Mouse (Mus musculus) lung, postnatal 4 days (tissue): ENCODE measurements around the gene Hnrnpl.
A peak's percentile ranks its signal among the peaks of the same experiment; 100 is the strongest.

ENCODE experiments used
- DNase-seq, 2 experiments: peaks; one replicate each; pipeline ENCODE4 v3.0.0; 2021

The Hnrnpl gene

GRCm38 (mm10) chr7:28790066-28790806, 18.1 kb upstream of the Hnrnpl start:
- peak in 1 of 2 experiments; percentile 42 for DNase-seq

GRCm38 (mm10) chr7:28791706-28792105, 16.6 kb upstream of the Hnrnpl start:
- no peak for DNase-seq

- no peak for DNase-seq
Observed at GRCm38 (mm10) chr7:28792391-28793185, 15.8 kb upstream of the Hnrnpl start.

- peak in 1 of 2 experiments; percentile 50 for DNase-seq
Observed at GRCm38 (mm10) chr7:28793834-28794233, 14.5 kb upstream of the Hnrnpl start.

- DNase-seq = no peak
Observed at GRCm38 (mm10) chr7:28794496-28794895, 13.8 kb upstream of the Hnrnpl start.

- DNase-seq = peak; percentile 42 to 52
Observed at GRCm38 (mm10) chr7:28795832-28796231, 12.5 kb upstream of the Hnrnpl start.

- DNase-seq = peak; percentile 91 to 92
Observed at GRCm38 (mm10) chr7:28796562-28796975, 11.8 kb upstream of the Hnrnpl start.

GRCm38 (mm10) chr7:28799994-28800393, 8.3 kb upstream of the Hnrnpl start:
- DNase-seq = no peak

GRCm38 (mm10) chr7:28801451-28801850, 6.9 kb upstream of the Hnrnpl start:
- DNase-seq = no peak

- peak; percentile 83 to 88 for DNase-seq
Observed at GRCm38 (mm10) chr7:28801901-28802670, 6.3 kb upstream of the Hnrnpl start.

GRCm38 (mm10) chr7:28802846-28803588, 5.3 kb upstream of the Hnrnpl start:
- peak; percentile 69 to 83 for DNase-seq

- no peak for DNase-seq
Observed at GRCm38 (mm10) chr7:28803756-28804155, 4.6 kb upstream of the Hnrnpl start.

- peak in 1 of 2 experiments; percentile 45 for DNase-seq
Observed at GRCm38 (mm10) chr7:28806869-28807268, 1.5 kb upstream of the Hnrnpl start.

GRCm38 (mm10) chr7:28807641-28808220, 610 bp upstream of the Hnrnpl start:
- DNase-seq = peak; percentile 55 to 56

- DNase-seq = peak; percentile 96 to 97
Observed at GRCm38 (mm10) chr7:28808957-28809393, 634 bp downstream of the Hnrnpl start.

- DNase-seq = peak; percentile 75 to 77
Observed at GRCm38 (mm10) chr7:28809401-28810089, 1.2 kb downstream of the Hnrnpl start.

GRCm38 (mm10) chr7:28810107-28811066, 2.0 kb downstream of the Hnrnpl start:
- peak; percentile 98 to 99 for DNase-seq

- peak; percentile 96 to 97 for DNase-seq
Observed at GRCm38 (mm10) chr7:28811228-28811627, 2.9 kb downstream of the Hnrnpl start.

- no peak for DNase-seq
Observed at GRCm38 (mm10) chr7:28811640-28812275, 3.4 kb downstream of the Hnrnpl start.

- no peak for DNase-seq
Observed at GRCm38 (mm10) chr7:28812436-28812835, 4.1 kb downstream of the Hnrnpl start.
